Mouse (Mus musculus): ENCODE measurements around the gene Uqcrc1. TPM values are rescaled to one million over a fixed set of nuclear protein-coding genes. Genes with fewer than 3 reads are reported as not detected.

Gene Uqcrc1
- polyA plus RNA-seq, 1 experiment from 2014 or later: 485 TPM

DNA sequence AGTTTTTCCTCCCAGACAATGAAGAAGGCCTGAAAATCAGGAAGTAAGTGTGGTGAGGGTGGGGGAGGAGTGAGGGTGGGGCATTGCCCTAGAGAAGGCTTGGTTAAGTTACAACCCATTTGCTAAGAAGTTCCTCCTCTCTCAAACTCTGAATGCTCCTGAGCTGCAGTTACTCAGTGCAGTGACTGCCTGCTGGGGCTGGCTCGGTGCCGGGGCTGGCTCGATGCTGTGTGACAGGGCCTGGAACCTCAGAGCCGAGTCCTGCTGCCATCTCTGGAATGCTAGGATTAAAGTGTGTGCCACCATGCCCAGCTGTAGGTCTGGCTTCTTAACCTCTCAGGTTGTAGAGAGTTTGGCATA, 62.7 kb downstream of the Uqcrc1 start:
- Histone ChIP-seq H3K4me2 (ENCODE audit: low read depth, severe bottlenecking) (no peak overlapping the region), H3K9ac (ENCODE audit: low read length) (no peak overlapping the region), H3K27ac (replicated peaks; ENCODE audit: low read depth, low read length) (no peak overlapping the region), H3K9me3 (ENCODE audit: control insufficient read depth, low read length) (no peaks in the 10 kb centered on the region), H3K4me3 (ENCODE audit: low read depth, low read length) (no peak overlapping the region), H3K36me3 (ENCODE audit: control insufficient read depth, insufficient read depth, low read length) (no peaks in the 10 kb centered on the region), H3K4me1 (ENCODE audit: control insufficient read depth, insufficient read depth, low read length) (0 out of 2 replicates have a peak, but pooled peaks cover 10% of the 10 kb centered on the region), H3K27me3 (ENCODE audit: control insufficient read depth, insufficient read depth, low read length) (no peaks in the 10 kb centered on the region)
- DNase-seq (ENCODE audit: low spot score) (no peak), ATAC-seq (ENCODE audit: insufficient number of reproducible peaks, low FRiP score, low TSS enrichment, low read depth) (no peak)
- WGBS: 79% methylated on average over 4 of the region's 4 CpGs

MicroRNAs within 50 kb of the gene (microRNA counts, 519-probe panel; counts per million panel counts)
- not detected for microRNA mmu-miR-711

Small RNA genes lying within 50 kb of the gene (microRNA-seq; reads per million reads assigned to microRNA genes)
- not detected for gene Mir711

Other genes starting within 250 kb of the Uqcrc1 start
- gene Prkar2a, start 247.3 kb upstream of the Uqcrc1 start, polyA plus RNA-seq (2014; fragmentation: Nextera tagmentation; extraction: Ambion mirVana): 32.5 and 35.2 TPM in 2 replicates
- 129 and 136 TPM in 2 replicates for gene Ip6k2, start 152.8 kb upstream of the Uqcrc1 start, polyA plus RNA-seq (2014; fragmentation: Nextera tagmentation; extraction: Ambion mirVana)
- gene Nckipsd, start 128.3 kb upstream of the Uqcrc1 start, polyA plus RNA-seq (2014; fragmentation: Nextera tagmentation; extraction: Ambion mirVana): 13.9 and 15.7 TPM in 2 replicates
- gene Celsr3, start 110.3 kb upstream of the Uqcrc1 start, polyA plus RNA-seq (2014; fragmentation: Nextera tagmentation; extraction: Ambion mirVana): 0.10 and 0.20 TPM in 2 replicates
- gene Slc26a6, start 83.3 kb upstream of the Uqcrc1 start, polyA plus RNA-seq (2014; fragmentation: Nextera tagmentation; extraction: Ambion mirVana): 12.5 and 13.5 TPM in 2 replicates
- gene Tmem89, start 22.0 kb upstream of the Uqcrc1 start, polyA plus RNA-seq (2014; fragmentation: Nextera tagmentation; extraction: Ambion mirVana): not detected in 2 replicates
- 4.7 and 5.0 TPM in 2 replicates for gene Col7a1, start 17.0 kb downstream of the Uqcrc1 start, polyA plus RNA-seq (2014; fragmentation: Nextera tagmentation; extraction: Ambion mirVana)
- gene Ucn2, start 49.4 kb downstream of the Uqcrc1 start, polyA plus RNA-seq (2014; fragmentation: Nextera tagmentation; extraction: Ambion mirVana): 0.21 TPM in 1 of 2 replicates, not detected in the other
- 9.4 and 13.3 TPM in 2 replicates for gene Pfkfb4, start 55.1 kb downstream of the Uqcrc1 start, polyA plus RNA-seq (2014; fragmentation: Nextera tagmentation; extraction: Ambion mirVana)
- gene Shisa5, start 101.9 kb downstream of the Uqcrc1 start, polyA plus RNA-seq (2014; fragmentation: Nextera tagmentation; extraction: Ambion mirVana): 38.9 and 43.3 TPM in 2 replicates
- gene Trex1, start 123.1 kb downstream of the Uqcrc1 start, polyA plus RNA-seq (2014; fragmentation: Nextera tagmentation; extraction: Ambion mirVana): 5.5 and 8.2 TPM in 2 replicates
- 28.4 and 30.6 TPM in 2 replicates for gene Atrip, start 137.5 kb downstream of the Uqcrc1 start, polyA plus RNA-seq (2014; fragmentation: Nextera tagmentation; extraction: Ambion mirVana)
- 13.9 and 14.9 TPM in 2 replicates for gene Ccdc51, start 145.9 kb downstream of the Uqcrc1 start, polyA plus RNA-seq (2014; fragmentation: Nextera tagmentation; extraction: Ambion mirVana)
- 864 and 871 TPM in 2 replicates for gene Tma7, start 146.0 kb downstream of the Uqcrc1 start, polyA plus RNA-seq (2014; fragmentation: Nextera tagmentation; extraction: Ambion mirVana)
- gene Plxnb1, start 158.8 kb downstream of the Uqcrc1 start, polyA plus RNA-seq (2014; fragmentation: Nextera tagmentation; extraction: Ambion mirVana): 13.7 and 15.2 TPM in 2 replicates
- not detected in 2 replicates for gene Fbxw21, start 225.4 kb downstream of the Uqcrc1 start, polyA plus RNA-seq (2014; fragmentation: Nextera tagmentation; extraction: Ambion mirVana)